Mouse (Mus musculus): ENCODE data around the gene Car5a.

Car5a gene

GRCm38 (mm10) chr8:121944831-121945230 lies at the start of gene Car5a:
Gene Car5a (minus strand): TSS chr8:121944904.
- DNase-seq (ENCODE audit: low spot score in 2 of 2): no peak

GRCm38 (mm10) chr8:121992911-121993310 lies 48.2 kb upstream of the Car5a start:
- DNase-seq (ENCODE audit: low spot score in 2 of 2): no peak

DNA sequence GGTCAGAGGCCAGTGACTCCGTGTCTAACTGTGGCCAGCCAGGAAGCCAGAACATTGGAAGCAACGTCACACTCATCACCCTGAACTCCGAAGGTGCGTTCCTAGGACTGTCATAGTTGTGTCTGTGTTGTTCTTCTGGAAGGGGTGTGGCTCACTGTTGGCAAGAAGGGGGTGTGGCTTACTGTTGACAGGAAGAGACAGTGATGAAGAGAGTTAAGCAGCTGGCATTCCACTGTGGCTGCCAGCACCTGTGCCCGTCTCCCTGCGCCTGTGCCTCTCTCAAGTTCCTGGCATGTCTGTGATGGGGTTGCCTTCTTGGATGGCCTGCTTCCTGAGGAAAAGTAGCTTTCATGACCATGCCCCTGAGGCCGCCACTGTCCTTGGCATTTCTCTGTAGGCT lies 46.9 kb upstream of the Car5a start:
- DNase-seq (ENCODE audit: low spot score in 2 of 2): no peak

GRCm38 (mm10) chr8:121990506-121991255 lies 46.0 kb upstream of the Car5a start:
- no peak for DNase-seq (ENCODE audit: low spot score in 2 of 2)

- no peak for DNase-seq (ENCODE audit: low spot score in 2 of 2)
Observed at GRCm38 (mm10) chr8:121987892-121988291, 43.2 kb upstream of the Car5a start.

- no peak for DNase-seq (ENCODE audit: low spot score in 2 of 2)
Observed at GRCm38 (mm10) chr8:121985673-121986072, 41.0 kb upstream of the Car5a start.

GRCm38 (mm10) chr8:121981520-121981895 lies 36.8 kb upstream of the Car5a start:
- no peak for DNase-seq (ENCODE audit: low spot score in 2 of 2)

DNA sequence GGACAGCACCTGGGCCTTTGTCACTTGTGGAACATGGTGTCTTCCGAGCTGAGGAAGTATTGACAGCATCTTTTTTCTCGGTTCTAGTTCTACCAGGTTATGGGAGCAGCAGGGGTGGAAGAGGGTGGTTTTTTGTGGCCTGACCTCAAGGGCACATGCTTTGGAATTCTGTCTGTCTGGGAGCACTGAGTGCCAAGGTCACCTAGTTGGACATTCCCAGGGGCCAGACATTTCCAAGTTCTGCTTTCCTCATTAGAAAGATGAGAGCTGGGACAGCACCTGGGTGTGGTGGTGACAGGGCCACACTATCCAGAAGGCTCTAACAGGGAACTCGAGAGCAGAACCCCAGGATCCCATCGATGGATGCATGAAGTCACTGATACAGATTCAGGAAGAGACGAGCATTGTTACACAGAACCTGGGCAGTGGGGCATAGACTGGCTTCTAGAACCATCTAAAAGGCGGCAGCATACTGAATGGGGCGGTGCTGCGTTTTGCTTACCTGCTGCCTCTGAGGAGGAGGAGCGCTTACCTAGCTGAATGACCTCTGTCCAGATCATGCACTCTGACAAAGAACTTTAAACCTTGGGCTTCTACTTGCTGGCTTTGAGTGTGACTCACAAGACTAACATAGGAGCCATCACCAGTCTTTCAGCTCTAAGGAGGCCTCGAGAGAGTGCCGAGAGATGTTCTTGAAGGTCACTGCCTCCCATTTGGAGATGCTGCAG lies 36.3 kb upstream of the Car5a start:
- no peak for DNase-seq (ENCODE audit: low spot score in 2 of 2)

- no peak for DNase-seq (ENCODE audit: low spot score in 2 of 2)
Observed at GRCm38 (mm10) chr8:121978670-121979069, 34.0 kb upstream of the Car5a start.

DNA sequence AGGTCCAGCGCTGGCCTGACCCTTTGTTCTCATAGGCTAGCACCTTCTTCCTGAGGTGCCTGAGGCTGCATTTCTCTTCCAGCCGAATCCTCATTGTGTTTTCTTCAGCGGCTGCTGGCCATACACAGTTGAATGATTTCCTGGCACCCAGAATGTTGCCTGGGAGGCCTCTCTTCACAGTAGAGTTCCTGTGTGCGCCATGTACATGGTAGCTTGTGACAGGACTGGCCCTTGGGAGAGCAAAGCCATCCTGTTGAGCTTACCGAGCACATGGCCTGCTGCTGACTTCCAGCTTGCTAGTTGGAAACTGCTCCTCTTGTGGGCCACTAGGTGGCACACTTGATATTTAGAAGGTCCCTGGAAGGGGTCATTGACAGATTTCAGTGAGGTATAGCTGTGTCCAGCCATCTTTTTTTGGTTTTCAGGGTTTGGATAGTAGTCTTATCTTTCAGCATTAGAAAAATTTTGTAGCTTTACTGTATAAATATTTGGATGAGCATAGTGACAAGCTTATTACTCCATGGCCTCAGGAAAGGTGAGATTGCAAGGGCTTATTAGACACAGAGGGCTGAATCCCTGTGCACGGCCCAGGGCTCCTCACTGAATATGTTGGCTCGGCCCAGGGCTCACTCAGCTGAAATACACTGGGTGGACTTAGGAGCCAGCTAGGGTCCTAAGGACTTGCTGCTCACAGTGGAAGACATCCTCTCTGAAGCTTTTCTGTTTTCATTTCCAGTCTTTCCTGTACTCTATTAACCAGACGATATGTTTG lies 33.3 kb upstream of the Car5a start:
- DNase-seq (ENCODE audit: low spot score in 2 of 2): peak in 1 of 2 experiments; percentile 39

GRCm38 (mm10) chr8:121973906-121974305 lies 29.2 kb upstream of the Car5a start:
- no peak for DNase-seq (ENCODE audit: low spot score in 2 of 2)

DNA sequence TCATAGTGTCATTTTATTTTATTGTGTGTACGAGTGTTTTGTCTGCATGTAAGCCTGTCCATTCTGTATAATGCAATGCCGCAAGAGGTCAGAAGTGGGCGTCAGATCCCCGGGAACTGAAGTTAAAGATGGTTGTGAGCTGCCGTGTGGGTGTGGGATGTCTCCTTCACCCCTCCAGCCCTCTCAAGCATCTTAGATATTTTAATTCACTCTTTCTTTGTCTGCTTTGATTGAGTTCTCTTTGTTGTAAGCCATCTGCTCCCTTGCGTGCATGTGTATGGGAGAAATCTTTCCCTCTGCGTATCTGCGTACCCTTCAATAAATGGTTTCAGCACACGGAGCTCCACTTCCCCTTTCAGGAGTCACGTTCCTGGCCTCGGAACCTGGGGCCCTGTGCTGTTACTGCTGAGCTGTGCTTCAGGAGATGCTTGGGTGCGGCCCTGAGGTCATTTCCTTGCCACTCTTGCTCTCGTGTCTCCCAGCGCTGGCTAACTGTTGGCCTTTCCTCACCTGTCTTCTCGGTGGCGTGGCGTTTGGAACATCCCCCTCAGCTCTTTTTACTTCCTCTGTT lies 26.9 kb upstream of the Car5a start:
- no peak for DNase-seq (ENCODE audit: low spot score in 2 of 2)

- DNase-seq (ENCODE audit: low spot score in 2 of 2): no peak
Observed at GRCm38 (mm10) chr8:121970225-121970624, 25.5 kb upstream of the Car5a start.

DNA sequence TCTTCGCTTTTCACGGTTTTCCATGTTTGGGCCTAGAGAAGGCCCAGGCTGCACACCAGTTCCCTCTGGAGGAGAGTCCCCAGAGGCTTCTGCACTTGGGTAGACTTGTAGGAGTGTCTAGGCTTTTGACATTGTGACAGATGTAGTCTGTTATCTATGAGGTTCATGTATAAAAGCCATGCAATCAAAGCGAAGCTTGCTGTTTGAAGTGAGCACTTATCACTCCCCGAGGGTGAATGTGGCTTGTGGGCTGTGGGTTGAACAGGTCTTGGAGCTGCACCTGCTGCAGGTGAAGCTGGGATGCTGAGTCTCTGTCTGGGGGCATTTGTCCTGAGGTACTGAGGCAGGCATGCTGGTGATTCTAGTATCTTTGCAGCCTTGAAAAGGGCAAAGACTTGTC lies 23.8 kb upstream of the Car5a start:
- no peak for DNase-seq (ENCODE audit: low spot score in 2 of 2)

- DNase-seq (ENCODE audit: low spot score in 2 of 2): no peak
Observed at GRCm38 (mm10) chr8:121967977-121968376, 23.3 kb upstream of the Car5a start.

DNA sequence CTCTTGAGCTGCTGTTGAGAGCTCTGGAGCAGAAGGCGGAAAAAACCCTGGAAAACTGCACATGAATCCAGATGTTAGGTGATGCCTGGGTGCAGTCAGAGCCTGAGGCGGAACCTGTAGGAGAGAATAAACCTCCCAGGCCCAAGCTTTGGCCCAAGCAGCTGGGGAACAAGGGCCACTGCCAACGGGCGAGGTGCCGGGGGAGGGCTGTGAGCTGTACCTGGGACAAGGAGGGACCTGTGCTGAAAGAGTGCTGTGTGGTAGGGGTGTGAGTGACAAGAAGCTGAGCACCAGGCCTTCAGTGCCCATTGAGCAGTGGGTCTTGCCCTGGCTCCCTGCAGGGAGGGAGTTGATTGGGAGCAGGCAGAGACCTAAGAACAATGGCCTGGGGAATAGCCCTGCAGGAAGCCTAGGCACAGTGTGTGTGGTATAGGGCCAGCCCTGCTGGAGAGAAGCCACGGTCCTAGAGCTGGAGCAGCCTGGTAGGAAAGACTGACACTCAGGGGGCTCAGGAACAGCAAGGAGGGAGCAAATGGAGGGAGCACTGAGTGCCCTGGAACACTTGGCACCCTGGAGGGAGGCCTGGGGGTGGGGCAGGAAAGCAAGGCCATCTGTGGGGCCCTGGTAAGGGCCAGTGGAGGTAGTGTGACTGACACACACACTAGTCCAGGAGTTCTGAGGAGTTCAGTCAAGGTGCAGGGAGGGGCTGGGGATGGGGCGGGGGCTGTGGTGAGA lies 22.2 kb upstream of the Car5a start:
- DNase-seq (ENCODE audit: low spot score in 2 of 2): no peak

DNA sequence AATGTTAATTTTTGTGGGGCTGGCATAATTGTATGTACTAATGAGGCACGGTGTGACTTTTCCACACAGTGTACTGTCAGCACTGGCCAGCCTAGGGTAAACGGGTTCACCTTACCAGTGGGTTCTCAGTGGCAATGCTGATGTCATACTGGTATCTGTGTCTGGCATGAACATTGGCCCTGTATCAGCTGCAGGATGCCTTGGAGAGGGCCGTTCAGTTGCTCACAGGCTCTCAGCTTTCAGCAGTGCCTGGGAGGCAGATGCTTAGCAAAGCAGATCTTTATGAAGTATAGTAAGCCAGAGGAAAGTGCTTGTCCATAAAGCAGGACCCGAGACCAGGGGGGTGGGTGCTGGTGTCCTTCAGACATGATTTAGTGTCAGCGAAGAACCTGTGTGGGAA lies 21.4 kb upstream of the Car5a start:
- DNase-seq (ENCODE audit: low spot score in 2 of 2): no peak

GRCm38 (mm10) chr8:121964716-121965512 lies 20.2 kb upstream of the Car5a start:
- DNase-seq (ENCODE audit: low spot score in 2 of 2): no peak

- DNase-seq (ENCODE audit: low spot score in 2 of 2): no peak
Observed at GRCm38 (mm10) chr8:121962892-121963291, 18.2 kb upstream of the Car5a start.

DNA sequence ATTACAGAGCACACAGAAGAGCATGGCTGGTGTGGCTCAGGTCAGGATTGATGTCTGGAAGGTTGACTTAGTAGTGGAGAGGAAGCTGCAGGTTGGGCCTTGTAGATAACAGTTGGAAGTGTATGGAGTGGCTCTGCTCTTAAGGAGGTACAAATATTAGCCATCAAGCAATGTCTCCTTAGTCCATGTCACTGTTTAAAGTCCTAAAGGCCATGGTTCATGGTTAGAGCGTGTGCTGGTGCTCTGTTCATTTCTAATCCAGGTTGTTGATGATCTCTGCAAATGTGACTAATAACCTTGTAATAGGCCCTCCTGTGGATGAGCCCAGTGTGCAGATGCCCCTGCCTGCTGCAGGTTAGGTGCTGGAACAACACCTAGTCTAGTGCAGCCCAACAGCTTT lies 13.7 kb upstream of the Car5a start:
- DNase-seq (ENCODE audit: low spot score in 2 of 2): no peak

Measured in left cerebral cortex, adult 9 months (tissue).